Mouse (Mus musculus) kidney, adult 2 months (tissue): ENCODE results near the gene Mia. TPM values are rescaled to one million over a fixed set of nuclear protein-coding genes. Genes with fewer than 3 reads are reported as not detected.

Source experiments
- DNase-seq: peaks from one replicate; pipeline ENCODE4 v3.0.0; 2021
- H3K27ac ChIP-seq: fragments of 200-500 bp; 2 replicates; pipeline ENCODE4 v1.5.1; 2012; ENCODE audit warnings: low read depth, low read length, control low read depth, inconsistent platforms; ENCODE audit not compliant: insufficient read depth
- H3K27me3 ChIP-seq: fragments of 200-500 bp; replicated peaks from 2 replicates; pipeline ENCODE4 v1.6.1; 2012; ENCODE audit warnings: mild to moderate bottlenecking, moderate library complexity, low read length, inconsistent platforms; ENCODE audit not compliant: control insufficient read depth, insufficient read depth
- H3K36me3 ChIP-seq: fragments of 200-500 bp; 2 replicates; pipeline ENCODE4 v1.6.1; 2012; ENCODE audit warnings: mild to moderate bottlenecking, moderate library complexity, low read length, inconsistent platforms; ENCODE audit not compliant: control insufficient read depth, insufficient read depth
- H3K4me1 ChIP-seq: fragments of 200-500 bp; 2 replicates; pipeline ENCODE4 v1.6.1; 2011; ENCODE audit warnings: low read length; ENCODE audit not compliant: control insufficient read depth, insufficient read depth
- H3K4me3 ChIP-seq: fragments of 200-500 bp; 2 replicates; pipeline ENCODE4 v1.5.1; 2011; ENCODE audit warnings: mild to moderate bottlenecking, low read depth, low read length, control low read depth; ENCODE audit not compliant: insufficient read depth
- CTCF ChIP-seq: fragments of 200-500 bp; conservative IDR thresholded peaks from 2 replicates; pipeline ENCODE4 v1.5.1; 2011; ENCODE audit warnings: low read depth, mild to moderate bottlenecking, control low read depth, low read length, moderate library complexity, mixed read lengths; ENCODE audit not compliant: insufficient read depth, insufficient read length
- POLR2A ChIP-seq: fragments of 200-500 bp; IDR thresholded peaks from one replicate; pipeline ENCODE4 v1.6.1; 2011; ENCODE audit warnings: low read depth, low read length, control low read depth
- WGBS: fragments of 180-500 bp; shearing (Covaris S2); methylation state at CpG from one replicate; pipeline ENCODE4 v1.1.7; 2018; 5-methylcytosine and 5-hydroxymethylcytosine counted together
- polyA plus RNA-seq: library from polyadenylated mRNA; depleted of rRNA; stranded (reverse); fragments of >200 nt; gene quantifications from 2 replicates; pipeline ENCODE4 v1.2.3, GENCODE M21; 2012

Mia gene
- polyA plus RNA-seq, 1 experiment = 7.7 TPM

DNA sequence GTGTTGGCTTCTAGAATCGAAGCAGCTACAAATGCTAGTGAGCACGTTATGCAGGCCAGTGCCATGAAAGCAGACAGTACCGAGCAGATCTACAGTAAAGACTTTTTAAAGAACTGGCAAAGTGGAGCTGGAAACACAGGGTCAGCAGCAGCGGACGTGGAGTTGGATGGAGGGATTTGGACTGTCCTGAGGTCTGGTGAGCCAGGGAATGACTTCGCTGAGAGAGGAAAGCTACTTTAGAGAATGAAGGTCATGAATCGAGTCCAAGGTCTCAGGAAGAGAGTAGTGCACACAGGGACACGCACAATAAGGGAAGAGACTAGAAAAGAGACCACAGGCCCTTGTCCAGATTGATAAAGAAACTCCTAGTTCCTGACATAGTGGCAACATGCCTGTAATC lies 16.7 kb upstream of the Mia start:
- Histone ChIP-seq H3K4me1 (peaks cover 4% of the 10 kb centered on the region; the same call in 1 of the 2 replicates), H3K27ac (no peak overlapping the region), H3K36me3 (no peaks in the 10 kb centered on the region), H3K4me3 (no peak overlapping the region), H3K27me3 (no peaks in the 10 kb centered on the region)
- TF ChIP-seq CTCF = no peak
- TF ChIP-seq POLR2A = no peak
- WGBS = 84% methylated on average over 8 of the region's 8 CpGs
- no peak for DNase-seq

DNA sequence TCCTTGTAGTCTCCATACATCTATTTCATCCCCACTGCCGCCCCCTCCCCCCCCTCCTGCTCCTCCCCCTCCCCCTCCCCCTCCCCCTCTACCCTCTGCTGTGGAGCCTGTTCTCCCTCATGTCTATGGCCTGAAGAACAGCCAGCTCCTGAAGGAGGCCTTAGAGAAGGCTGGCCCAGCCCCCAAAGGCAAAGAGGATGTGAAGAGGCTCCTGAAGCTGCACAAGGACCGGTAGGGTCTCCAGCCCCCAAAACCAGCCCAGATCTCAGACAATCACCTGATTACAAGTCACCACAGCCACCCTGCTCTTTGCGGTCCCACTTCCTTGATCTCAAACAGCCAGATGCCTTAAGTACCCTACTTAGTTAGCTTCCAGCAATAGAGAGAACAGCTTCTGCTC lies 16.2 kb upstream of the Mia start:
- no peaks in the 10 kb centered on the region for H3K27me3 ChIP-seq
- no peak overlapping the region for H3K27ac ChIP-seq
- no peak overlapping the region for H3K4me3 ChIP-seq
- H3K4me1 ChIP-seq = peaks cover 4% of the 10 kb centered on the region; the same call in 1 of the 2 replicates
- 84% methylated on average over 3 of the region's 3 CpGs for WGBS
- DNase-seq = no peak
- no peaks in the 10 kb centered on the region for H3K36me3 ChIP-seq
- TF ChIP-seq CTCF = no peak
- no peak for TF ChIP-seq POLR2A

DNA sequence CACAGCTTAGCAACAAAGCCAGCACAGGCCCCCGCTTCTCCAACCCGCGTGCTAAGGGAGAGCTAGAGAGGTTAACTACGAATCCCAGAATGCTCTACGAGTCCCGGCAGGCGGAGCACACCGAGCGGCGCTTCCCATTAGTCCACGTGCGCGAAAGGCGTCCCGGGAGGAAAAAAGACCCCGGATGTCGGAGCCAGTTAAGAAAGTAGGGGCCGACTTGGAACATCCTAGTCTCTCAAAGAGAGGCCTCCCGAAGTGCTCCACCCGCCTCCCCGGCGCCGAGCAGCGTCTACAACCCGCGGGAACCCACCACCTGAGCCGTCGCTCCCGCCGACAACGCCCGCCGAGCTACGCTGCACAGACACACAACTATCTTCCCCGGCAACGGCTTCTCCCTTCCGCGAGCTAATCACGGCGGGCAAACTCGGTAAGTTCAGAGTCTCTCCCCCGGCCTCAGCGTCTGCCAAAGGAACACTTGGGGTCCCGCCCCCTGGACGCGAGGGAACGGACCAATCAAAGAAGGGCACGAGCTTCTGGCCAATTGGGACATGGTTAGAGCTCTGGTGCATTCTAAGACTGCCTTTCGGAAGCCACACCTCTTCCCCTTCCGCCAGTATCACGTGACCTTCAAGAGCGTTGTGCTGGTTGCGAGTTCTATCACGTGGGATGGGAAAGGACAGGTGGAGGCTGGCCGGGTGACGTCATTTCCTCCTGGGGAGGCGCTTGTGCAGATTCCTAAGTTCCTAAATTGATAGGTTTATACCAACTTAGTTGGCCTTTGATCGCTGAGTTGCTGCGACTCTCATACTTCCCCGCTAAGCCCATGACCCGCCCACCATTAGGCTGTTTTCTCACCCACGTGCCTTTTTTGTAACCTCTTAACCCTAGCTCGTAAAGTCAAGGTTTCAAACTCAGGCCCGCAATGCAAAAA lies 15.0 kb upstream of the Mia start, which contains the start of the genes BC024978 and Snrpa:
Gene BC024978 (plus strand): TSS at position 101 of the 931 bp plus-strand sequence.
Gene Snrpa (minus strand): TSS at position 591 of the 931 bp plus-strand sequence.
- Histone ChIP-seq H3K27me3 (no peaks in the 10 kb centered on the region), H3K27ac (peak within 1 kb of the TSS; percentile 93), H3K4me3 (peak within 1 kb of the TSS; percentile 80), H3K4me1 (peaks cover 4% of the 10 kb centered on the region; the same call in 1 of the 2 replicates), H3K36me3 (no peaks in the 10 kb centered on the region)
- under 1% methylated on average over 64 of the region's 64 CpGs for WGBS
- DNase-seq = peak; percentile 100
- TF ChIP-seq POLR2A (peak; percentile 49), CTCF (no peak)

DNA sequence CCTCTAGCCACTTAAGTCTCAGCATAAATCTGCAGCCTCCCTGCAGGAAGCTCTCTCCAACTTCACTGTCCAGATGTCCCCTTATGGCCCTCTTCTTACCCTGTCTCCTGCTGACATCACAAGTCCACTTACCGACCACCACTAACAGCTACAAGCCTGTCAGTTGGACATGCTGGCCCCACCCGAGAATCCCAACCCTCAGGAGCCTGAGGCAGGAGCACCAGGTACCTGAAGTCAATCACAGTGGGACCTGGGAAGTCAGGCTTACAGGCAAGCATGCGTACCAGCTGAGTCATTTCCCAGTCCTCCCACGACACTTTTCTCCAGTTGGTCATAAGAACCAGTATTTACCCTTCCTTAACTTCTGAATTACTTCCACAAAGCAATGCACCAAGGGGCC lies 12.8 kb upstream of the Mia start:
- WGBS = 63% methylated on average over 4 of the region's 4 CpGs

DNA sequence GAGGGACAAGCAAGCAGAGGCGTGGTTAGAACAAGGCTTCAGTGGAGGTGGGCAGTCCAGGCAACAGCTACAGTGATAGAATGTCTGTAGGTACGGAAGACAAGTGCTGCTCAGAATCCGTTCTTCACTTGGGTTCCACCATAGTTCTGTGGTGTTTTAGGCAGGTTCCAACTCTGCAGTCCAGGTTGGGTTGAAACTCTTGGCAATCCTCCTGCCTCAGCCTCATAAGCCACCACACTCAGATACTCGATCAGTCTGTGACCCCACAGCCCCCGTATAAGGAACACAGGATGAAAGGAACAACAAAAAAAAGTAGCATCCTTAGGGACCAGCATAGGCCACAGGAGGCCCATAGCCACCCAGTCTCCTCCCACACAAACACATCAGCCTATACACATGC lies 11.5 kb upstream of the Mia start:
- Histone ChIP-seq H3K27ac (no peak overlapping the region), H3K4me3 (no peak overlapping the region), H3K27me3 (no peaks in the 10 kb centered on the region), H3K36me3 (peaks cover 3% of the 10 kb centered on the region; the same call in 1 of the 2 replicates), H3K4me1 (peaks cover 4% of the 10 kb centered on the region; the same call in 1 of the 2 replicates)
- DNase-seq = no peak
- TF ChIP-seq CTCF = no peak
- no peak for TF ChIP-seq POLR2A
- WGBS = 94% methylated on average over 5 of the region's 5 CpGs

More for the DNA sequence above, 12.8 kb upstream of the Mia start:
- H3K27ac ChIP-seq = no peak overlapping the region
- H3K4me3 ChIP-seq = no peak overlapping the region
- TF ChIP-seq CTCF = no peak
- no peak for TF ChIP-seq POLR2A
- DNase-seq = no peak
- no peaks in the 10 kb centered on the region for H3K27me3 ChIP-seq
- H3K4me1 ChIP-seq = peaks cover 4% of the 10 kb centered on the region; the same call in 1 of the 2 replicates
- H3K36me3 ChIP-seq = peaks cover 3% of the 10 kb centered on the region; the same call in 1 of the 2 replicates

DNA sequence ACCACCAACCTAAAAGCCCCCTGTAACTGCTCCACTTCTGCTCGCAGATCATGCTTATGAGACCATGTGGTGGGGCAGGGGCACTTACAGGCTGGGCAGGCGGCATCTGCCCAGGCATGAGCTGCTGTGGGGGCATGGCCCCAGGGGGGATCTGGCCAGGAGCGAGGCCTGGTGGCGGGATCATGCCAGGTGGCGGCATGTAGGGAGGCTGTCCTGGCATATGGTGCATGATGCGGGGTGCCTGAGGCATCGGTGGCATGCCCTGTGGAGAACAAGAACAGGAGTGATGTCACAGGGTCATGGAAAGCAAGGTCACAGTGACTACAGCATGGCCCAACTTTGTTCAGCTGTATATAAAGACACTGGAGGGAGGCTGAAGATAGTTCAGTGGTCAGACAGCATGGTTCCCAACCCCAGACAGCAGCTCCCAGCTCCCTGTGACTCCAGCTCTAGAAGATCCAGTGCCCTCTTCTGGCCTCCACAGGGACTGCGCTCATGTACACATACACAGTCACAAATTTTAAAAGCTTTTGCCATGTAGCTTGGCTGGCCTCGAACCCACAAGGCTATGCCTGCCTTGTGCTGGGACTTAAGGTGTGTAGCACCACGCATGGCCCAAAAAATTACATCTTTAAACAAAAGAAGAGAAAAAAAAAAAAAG lies 8.4 kb upstream of the Mia start:
- TF ChIP-seq CTCF (peak; percentile 40; the same call in 1 of the 2 replicates), POLR2A (no peak)
- no peaks in the 10 kb centered on the region; the same call in 1 of the 2 replicates for H3K4me1 ChIP-seq
- H3K27ac ChIP-seq = no peak overlapping the region
- no peak overlapping the region for H3K4me3 ChIP-seq
- peak; percentile 21 for DNase-seq
- peaks cover 3% of the 10 kb centered on the region; the same call in 1 of the 2 replicates for H3K36me3 ChIP-seq
- 97% methylated on average over 10 of the region's 10 CpGs for WGBS
- no peaks in the 10 kb centered on the region for H3K27me3 ChIP-seq

DNA sequence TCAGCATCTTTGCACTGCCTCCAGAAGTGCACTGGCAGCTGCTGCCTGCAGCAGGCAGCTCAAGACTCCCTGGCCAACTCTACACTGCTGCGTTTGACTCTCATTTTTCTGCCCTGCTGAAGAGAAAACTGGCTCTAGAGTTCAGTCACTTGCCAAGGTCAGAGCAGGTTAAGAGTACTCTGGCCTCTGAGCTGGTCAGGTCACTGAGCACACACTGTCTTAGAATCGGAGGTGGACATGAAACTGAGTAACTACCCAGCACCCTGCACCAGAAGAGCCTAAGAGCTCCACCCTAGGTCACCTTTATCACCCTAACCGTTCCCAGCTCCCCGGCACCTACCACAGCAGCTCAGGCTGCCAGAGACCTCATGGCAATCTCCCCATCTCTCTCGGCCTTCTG lies 5.0 kb upstream of the Mia start:
- peaks cover 2% of the 10 kb centered on the region for H3K4me1 ChIP-seq
- no peaks in the 10 kb centered on the region for H3K27me3 ChIP-seq
- peak; percentile 72 for DNase-seq
- WGBS = 43% methylated on average over 5 of the region's 5 CpGs
- no peak overlapping the region for H3K4me3 ChIP-seq
- peaks cover 3% of the 10 kb centered on the region; the same call in 1 of the 2 replicates for H3K36me3 ChIP-seq
- TF ChIP-seq CTCF = no peak
- no peak for TF ChIP-seq POLR2A
- H3K27ac ChIP-seq = no peak overlapping the region
